Mouse (Mus musculus): ENCODE measurements at regions not wholly inside any gene's neighbourhood (a gene's known extent, or its start where the extent isn't known, plus 50 kb on each side); places are given as distances from the start of the nearest gene placed in this dataset.

DNA sequence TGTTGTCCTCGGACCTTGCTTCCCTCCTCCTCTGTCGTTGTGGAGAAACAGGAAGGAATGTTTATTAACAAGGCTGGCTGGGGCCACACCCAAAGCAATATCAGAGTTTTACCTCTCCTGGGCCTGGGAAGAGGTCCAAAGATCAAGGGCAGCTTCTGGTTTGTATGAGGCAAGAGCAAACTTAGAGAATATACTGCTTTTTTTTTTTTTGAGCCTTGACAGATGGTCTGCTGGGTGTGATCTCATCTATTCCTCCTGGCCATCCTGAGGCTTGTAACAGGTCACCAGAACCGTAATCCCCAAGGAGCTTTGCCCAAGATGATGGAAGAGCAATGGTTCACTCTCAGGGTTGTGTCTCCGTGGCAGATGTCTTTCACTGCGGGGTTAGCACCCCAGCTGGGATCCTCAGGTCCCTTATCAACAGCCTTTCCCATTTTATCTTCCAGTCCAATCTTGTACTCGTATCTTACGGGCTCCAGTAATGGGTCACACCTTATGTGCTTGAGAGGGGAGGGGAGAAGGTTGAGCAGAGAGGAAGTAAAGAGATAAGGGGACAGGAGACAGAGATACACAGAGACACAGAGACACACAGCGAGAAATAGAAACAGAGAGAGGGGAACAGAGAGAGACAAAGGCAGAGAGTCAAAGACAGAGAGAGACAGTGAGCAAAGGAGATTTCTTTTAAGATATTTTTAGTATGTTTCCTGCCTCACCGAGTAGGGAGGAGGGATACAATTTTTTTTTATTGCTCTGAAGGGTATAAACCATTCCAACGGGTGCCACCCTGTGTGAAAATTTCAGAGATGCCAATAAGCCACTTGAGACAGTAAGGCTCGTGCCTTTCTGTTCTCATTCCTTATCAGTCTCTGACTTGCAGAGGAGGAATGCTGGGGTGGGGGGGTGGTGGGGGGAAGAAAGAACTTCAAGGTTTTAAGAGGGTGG is 134.6 kb upstream of the Cdkn2b start:
- DNase-seq (ENCODE audit: low read depth) = no peak
- TF ChIP-seq POLR2A (IDR thresholded peaks at IDR 0.05; ENCODE audit: borderline replicate concordance, extremely low read depth, insufficient read depth, insufficient read length, poor library complexity, severe bottlenecking) (no peak), CTCF (IDR thresholded peaks at IDR 0.05; ENCODE audit: borderline replicate concordance, extremely low read depth, insufficient read depth, insufficient read length) (no peak)

DNA sequence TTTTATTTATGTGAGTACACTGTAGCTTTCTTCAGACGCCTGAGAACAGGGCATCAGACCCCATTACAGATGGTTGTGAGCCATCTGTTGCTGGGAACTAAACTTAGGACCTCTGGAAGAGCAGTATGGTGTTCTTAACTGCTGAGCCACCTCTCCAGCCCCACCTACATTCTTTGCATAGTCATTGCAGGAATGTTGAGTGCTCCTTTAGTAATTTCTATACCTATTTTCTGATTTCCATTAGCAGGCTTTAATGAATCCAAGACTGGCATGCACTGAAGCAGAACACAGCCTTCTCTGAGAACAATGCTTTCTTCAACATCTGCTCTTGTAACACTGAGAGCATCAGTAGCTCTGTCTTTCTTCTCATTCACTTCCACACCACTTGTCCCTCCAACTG is 131.7 kb upstream of the Cdkn2b start:
- TF ChIP-seq POLR2A (IDR thresholded peaks at IDR 0.05; ENCODE audit: borderline replicate concordance, extremely low read depth, insufficient read depth, insufficient read length, poor library complexity, severe bottlenecking) = no peak
- no peak for TF ChIP-seq CTCF (IDR thresholded peaks at IDR 0.05; ENCODE audit: borderline replicate concordance, extremely low read depth, insufficient read depth, insufficient read length)
- DNase-seq (ENCODE audit: low read depth) = no peak

DNA sequence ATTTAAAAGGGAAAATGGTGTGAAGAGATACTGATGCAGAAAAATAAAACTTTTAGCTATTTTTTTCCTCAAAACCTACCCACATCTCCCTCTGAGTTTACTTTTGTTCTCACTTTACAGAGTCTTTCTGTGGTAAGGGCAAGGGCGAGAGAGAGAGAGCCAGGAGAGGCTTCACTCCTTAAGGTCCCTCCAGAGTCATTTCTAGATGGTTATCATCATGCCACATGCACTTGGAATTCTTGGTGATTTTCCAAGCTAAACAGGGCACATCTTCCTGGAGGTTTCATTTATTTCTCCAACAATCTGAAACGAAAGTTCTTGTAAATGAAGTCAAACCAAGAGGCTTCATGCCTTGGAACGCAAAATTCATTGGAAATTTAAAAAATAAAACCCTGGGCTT is 130.0 kb upstream of the Cdkn2b start:
- TF ChIP-seq POLR2A (IDR thresholded peaks at IDR 0.05; ENCODE audit: borderline replicate concordance, extremely low read depth, insufficient read depth, insufficient read length, poor library complexity, severe bottlenecking) = no peak
- no peak for TF ChIP-seq CTCF (IDR thresholded peaks at IDR 0.05; ENCODE audit: borderline replicate concordance, extremely low read depth, insufficient read depth, insufficient read length)

DNA sequence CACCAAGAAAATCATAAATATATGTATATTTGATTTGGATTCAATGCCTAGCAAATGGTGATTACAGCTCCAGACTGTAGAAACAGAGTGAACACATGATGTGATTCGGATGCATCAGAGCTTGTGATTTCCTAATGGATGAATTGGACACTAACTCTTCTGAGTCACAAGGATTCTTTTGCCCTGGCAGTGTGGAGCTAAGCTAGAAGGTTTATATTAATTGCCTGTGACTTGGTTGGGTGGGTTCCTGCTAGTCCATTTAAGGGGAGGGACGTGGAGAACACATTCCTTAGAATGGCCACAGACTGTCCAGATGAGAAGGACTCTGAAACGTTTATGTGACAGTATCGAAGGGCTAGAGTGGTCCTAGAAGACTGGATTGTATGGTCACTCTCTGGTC is 129.5 kb upstream of the Cdkn2b start:
- TF ChIP-seq POLR2A (IDR thresholded peaks at IDR 0.05; ENCODE audit: borderline replicate concordance, extremely low read depth, insufficient read depth, insufficient read length, poor library complexity, severe bottlenecking) (no peak), CTCF (IDR thresholded peaks at IDR 0.05; ENCODE audit: borderline replicate concordance, extremely low read depth, insufficient read depth, insufficient read length) (no peak)
- DNase-seq (ENCODE audit: low read depth) = no peak

More for the DNA sequence above, 130.0 kb upstream of the Cdkn2b start:
- DNase-seq (ENCODE audit: low read depth) = no peak

DNA sequence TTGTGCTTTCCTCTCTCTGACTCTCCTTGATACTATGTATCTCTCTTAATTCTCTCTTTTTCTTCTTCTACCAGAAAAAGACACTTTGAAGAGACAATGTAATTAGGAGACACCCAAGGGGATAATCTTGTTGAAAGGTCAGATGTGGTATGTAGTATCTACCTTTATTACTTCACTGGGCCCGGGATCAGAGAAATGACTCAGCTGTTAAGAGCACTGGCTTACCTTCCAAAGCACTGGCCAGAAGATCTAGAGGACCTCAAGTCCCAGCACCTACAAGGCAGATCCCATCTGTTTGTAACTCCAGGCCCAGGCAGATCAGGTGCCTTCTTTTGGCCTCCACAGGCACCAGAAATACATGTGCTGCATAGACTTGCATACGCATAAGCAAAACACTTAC is 127.8 kb upstream of the Cdkn2b start:
- TF ChIP-seq CTCF (IDR thresholded peaks at IDR 0.05; ENCODE audit: borderline replicate concordance, extremely low read depth, insufficient read depth, insufficient read length) (no peak), POLR2A (IDR thresholded peaks at IDR 0.05; ENCODE audit: borderline replicate concordance, extremely low read depth, insufficient read depth, insufficient read length, poor library complexity, severe bottlenecking) (no peak)
- no peak for DNase-seq (ENCODE audit: low read depth)

DNA sequence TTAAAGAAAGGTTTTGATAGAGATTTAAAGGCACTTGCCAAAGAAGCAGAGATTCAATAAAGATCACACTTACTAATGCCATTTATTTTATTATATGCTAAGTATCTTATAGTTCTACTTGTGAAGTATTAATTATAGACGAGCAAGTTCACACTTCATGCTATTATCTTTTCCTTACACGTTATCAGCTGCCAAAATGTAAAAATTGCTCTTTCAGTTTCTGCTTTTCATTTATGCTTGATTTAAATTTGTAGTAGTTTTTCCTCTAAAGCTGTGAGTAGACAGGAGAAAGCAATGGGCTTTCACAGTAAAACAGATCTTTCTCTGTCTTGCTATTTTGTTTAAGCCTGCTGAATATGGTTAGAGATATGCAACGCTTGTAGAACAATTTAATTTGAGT is 125.9 kb upstream of the Cdkn2b start:
- no peak for DNase-seq (ENCODE audit: low read depth)
- TF ChIP-seq POLR2A (IDR thresholded peaks at IDR 0.05; ENCODE audit: borderline replicate concordance, extremely low read depth, insufficient read depth, insufficient read length, poor library complexity, severe bottlenecking) = no peak
- TF ChIP-seq CTCF (IDR thresholded peaks at IDR 0.05; ENCODE audit: borderline replicate concordance, extremely low read depth, insufficient read depth, insufficient read length) = no peak

DNA sequence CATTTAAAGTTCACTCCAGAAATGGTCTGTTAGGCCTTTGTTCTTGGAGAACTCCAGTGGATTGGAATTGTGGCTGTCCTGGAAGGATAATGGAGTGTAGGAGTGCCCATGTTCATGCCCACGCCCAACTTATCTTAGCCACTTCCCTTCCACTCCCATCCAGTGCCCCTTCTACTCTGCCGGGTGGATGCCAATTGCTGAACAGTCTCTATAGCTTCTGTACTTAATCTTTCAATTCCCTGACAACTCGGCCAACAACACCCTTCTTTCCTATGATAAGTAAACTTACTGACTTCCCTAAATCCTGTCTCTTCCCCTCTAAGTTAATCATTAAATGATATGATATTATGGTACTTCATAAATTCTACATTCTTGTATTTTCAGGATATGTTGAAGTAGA is 123.3 kb upstream of the Cdkn2b start:
- no peak for DNase-seq (ENCODE audit: low read depth)
- TF ChIP-seq POLR2A (IDR thresholded peaks at IDR 0.05; ENCODE audit: borderline replicate concordance, extremely low read depth, insufficient read depth, insufficient read length, poor library complexity, severe bottlenecking) (no peak), CTCF (IDR thresholded peaks at IDR 0.05; ENCODE audit: borderline replicate concordance, extremely low read depth, insufficient read depth, insufficient read length) (no peak)

DNA sequence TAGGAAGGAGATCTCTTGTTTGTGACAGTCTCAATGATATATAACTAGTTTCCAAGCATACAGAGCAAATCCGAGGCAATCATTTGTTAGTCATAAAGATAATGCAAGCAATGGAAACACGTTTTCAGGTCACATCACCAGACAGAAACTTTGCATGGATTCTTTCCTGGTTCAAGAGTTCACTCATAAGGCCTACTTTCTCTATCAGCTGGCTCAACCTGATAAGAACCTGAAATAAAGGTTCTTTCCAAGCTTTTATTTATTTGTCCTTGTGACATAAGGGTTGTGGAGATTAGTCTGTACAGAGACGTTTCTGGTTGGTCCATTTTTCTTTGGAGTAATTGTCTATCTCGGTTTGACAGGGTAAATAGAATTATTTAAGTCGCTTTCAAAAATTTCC is 122.7 kb upstream of the Cdkn2b start:
- DNase-seq (ENCODE audit: low read depth) = no peak
- TF ChIP-seq POLR2A (IDR thresholded peaks at IDR 0.05; ENCODE audit: borderline replicate concordance, extremely low read depth, insufficient read depth, insufficient read length, poor library complexity, severe bottlenecking) = no peak
- no peak for TF ChIP-seq CTCF (IDR thresholded peaks at IDR 0.05; ENCODE audit: borderline replicate concordance, extremely low read depth, insufficient read depth, insufficient read length)

DNA sequence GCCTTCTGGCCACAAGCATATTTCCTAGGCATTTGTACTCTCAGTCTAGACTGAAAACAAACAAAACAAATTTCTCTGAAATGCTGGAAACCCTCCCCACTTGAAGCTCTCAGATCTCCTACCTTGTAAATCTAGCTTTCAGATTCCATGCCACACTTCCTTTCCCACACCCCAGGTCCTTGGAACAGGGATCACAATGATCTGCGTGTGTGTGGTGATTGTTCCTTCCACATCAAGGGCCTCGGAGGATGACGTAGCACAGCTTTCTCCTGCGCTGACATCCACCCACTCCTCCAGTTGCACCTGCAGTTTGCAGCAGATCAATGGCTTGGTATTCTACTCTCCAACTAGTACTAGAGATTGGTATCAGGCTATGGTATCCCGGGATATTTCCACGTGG is 120.7 kb upstream of the Cdkn2b start:
- TF ChIP-seq CTCF (IDR thresholded peaks at IDR 0.05; ENCODE audit: borderline replicate concordance, extremely low read depth, insufficient read depth, insufficient read length) (no peak), POLR2A (IDR thresholded peaks at IDR 0.05; ENCODE audit: borderline replicate concordance, extremely low read depth, insufficient read depth, insufficient read length, poor library complexity, severe bottlenecking) (no peak)
- no peak for DNase-seq (ENCODE audit: low read depth)

DNA sequence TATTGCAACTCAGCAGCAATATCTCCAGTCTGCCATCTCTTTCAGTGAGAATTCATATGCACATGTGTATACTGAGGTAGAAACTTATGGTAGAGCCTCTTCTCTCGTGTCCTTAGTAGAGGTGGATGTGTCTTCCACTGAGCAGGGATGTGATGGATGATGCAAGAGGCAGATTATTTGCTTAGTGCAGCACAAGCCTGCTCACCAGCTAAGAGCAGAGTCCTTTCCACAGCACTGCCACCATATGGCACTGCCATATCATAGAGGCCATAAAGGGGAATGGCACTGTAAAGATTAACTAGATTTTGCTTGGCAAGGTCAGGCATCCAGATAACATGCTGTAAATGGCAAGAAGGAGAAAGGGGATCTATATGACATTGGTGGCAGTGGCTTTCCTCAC is 117.6 kb upstream of the Cdkn2b start:
- DNase-seq (ENCODE audit: low read depth) = no peak
- TF ChIP-seq POLR2A (IDR thresholded peaks at IDR 0.05; ENCODE audit: borderline replicate concordance, extremely low read depth, insufficient read depth, insufficient read length, poor library complexity, severe bottlenecking) = no peak
- no peak for TF ChIP-seq CTCF (IDR thresholded peaks at IDR 0.05; ENCODE audit: borderline replicate concordance, extremely low read depth, insufficient read depth, insufficient read length)

DNA sequence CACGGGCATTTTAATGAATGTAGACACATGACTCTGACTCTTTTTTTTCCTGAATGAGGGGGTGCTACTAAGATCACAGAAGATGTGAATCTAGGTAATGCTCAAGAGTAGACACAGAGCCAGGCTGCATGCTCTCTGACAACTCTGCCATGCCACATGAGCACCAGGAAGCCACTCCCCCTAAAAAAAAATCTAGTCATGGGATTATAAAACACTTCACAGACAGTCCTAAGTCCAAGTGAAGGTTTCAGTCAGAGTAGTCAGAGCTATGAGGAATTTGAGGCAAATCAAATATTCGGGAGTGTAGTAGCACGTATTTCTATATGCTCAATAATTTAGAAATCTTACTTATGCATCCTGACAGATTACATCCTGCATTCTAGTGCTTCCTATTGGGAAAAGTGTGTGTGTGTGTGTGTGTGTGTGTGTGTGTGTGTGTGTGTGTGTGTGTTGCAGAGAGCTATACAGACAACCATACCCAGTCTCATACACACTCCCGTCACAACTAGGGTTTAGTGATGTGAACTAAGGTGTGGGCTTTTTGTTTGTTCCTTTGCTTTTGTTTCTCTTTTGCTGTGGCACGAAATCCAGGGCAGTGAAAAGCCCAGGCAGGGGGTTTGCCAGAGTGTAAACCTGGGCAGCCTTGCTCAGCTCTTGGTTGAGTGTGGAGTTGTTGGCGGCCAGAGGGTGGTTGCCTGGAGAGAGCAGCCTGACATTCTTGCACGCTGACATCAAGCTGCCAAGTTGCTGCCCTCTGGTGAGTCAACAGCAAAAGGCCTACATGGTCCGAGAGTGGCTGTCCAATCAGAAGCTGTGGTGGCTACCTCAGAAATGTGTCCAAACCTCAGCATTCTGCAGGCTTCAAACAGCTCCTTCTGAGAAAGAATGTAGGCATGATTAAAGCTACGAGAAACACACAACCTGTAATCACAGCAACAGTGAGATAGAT is 116.8 kb upstream of the Cdkn2b start:
- no peak for TF ChIP-seq POLR2A (IDR thresholded peaks at IDR 0.05; ENCODE audit: borderline replicate concordance, extremely low read depth, insufficient read depth, insufficient read length, poor library complexity, severe bottlenecking)
- no peak for TF ChIP-seq CTCF (IDR thresholded peaks at IDR 0.05; ENCODE audit: borderline replicate concordance, extremely low read depth, insufficient read depth, insufficient read length)
- DNase-seq (ENCODE audit: low read depth) = peak; percentile 65
